Mouse (Mus musculus) frontal cortex, adult (tissue): ENCODE results near the gene Fkbp3.
A peak's percentile ranks its signal among the peaks of the same experiment; 100 is the strongest.
"Not testable (repeated sequence)": the region's sequence is repeated elsewhere in the genome, so short reads cannot be mapped to it uniquely, and the experiment has no call there.

Experiments
- ATAC-seq: cut with Nextera tagmentation; 2 replicates; pipeline ENCODE4 v1.9.2; 2017; ENCODE audit warnings: mild to moderate bottlenecking, moderate library complexity, mixed read lengths; ENCODE audit not compliant: low TSS enrichment

Fkbp3 gene

GRCm38 (mm10) chr12:65073611-65074178 lies at the start of gene Fkbp3:
Fkbp3 (minus strand) TSS chr12:65074007.
- peak; percentile 81 for ATAC-seq

GRCm38 (mm10) chr12:65119451-65119850 lies 45.6 kb upstream of the Fkbp3 start:
- ATAC-seq: no peak

GRCm38 (mm10) chr12:65118968-65119367 lies 45.2 kb upstream of the Fkbp3 start:
- peak; percentile 85 for ATAC-seq

- ATAC-seq: not testable (repeated sequence)
Measured at GRCm38 (mm10) chr12:65114978-65115377, 41.2 kb upstream of the Fkbp3 start.

- ATAC-seq: no peak
Measured at GRCm38 (mm10) chr12:65113925-65114324, 40.1 kb upstream of the Fkbp3 start.

- ATAC-seq: peak; percentile 93
Measured at GRCm38 (mm10) chr12:65112811-65113210, 39.0 kb upstream of the Fkbp3 start.

- ATAC-seq: no peak
Measured at GRCm38 (mm10) chr12:65111503-65111902, 37.7 kb upstream of the Fkbp3 start.

GRCm38 (mm10) chr12:65108746-65109145 lies 34.9 kb upstream of the Fkbp3 start:
- ATAC-seq: no peak

- no peak for ATAC-seq
Measured at GRCm38 (mm10) chr12:65076906-65077305, 3.1 kb upstream of the Fkbp3 start.

GRCm38 (mm10) chr12:65075733-65076310 lies 2.0 kb upstream of the Fkbp3 start:
- ATAC-seq: peak; percentile 29

- ATAC-seq: peak; percentile 64
Measured at GRCm38 (mm10) chr12:65075085-65075732, 1.4 kb upstream of the Fkbp3 start, which contains the start of gene Fancm. Fancm (plus strand) TSS chr12:65075603.

- ATAC-seq: no peak
Measured at GRCm38 (mm10) chr12:65074651-65075050, 844 bp upstream of the Fkbp3 start.

- ATAC-seq: no peak; the same call in 1 of the 2 replicates
Measured at GRCm38 (mm10) chr12:65072911-65073610, 746 bp downstream of the Fkbp3 start.

- ATAC-seq: no peak
Measured at GRCm38 (mm10) chr12:65068409-65068808, 5.4 kb downstream of the Fkbp3 start.

- peak; percentile 51 for ATAC-seq
Measured at GRCm38 (mm10) chr12:65066234-65066633, 7.6 kb downstream of the Fkbp3 start.

GRCm38 (mm10) chr12:65065241-65065640 lies 8.6 kb downstream of the Fkbp3 start:
- ATAC-seq: no peak

- ATAC-seq: no peak
Measured at GRCm38 (mm10) chr12:65061082-65061481, 12.7 kb downstream of the Fkbp3 start.

GRCm38 (mm10) chr12:65058203-65058602 lies 15.6 kb downstream of the Fkbp3 start:
- ATAC-seq: no peak

GRCm38 (mm10) chr12:65048799-65049198 lies 25.0 kb downstream of the Fkbp3 start:
- ATAC-seq: no peak

GRCm38 (mm10) chr12:65037546-65037937 lies 36.3 kb downstream of the Fkbp3 start:
- no peak for ATAC-seq

- no peak for ATAC-seq
Measured at GRCm38 (mm10) chr12:65036892-65037545, 36.8 kb downstream of the Fkbp3 start.
